Mouse (Mus musculus): ENCODE results near the gene Esrp2. TPM values are rescaled to one million over a fixed set of nuclear protein-coding genes. Genes with fewer than 3 reads are reported as not detected.
A peak's percentile ranks its signal among the peaks of the same experiment; 100 is the strongest.

Gene Esrp2
- total RNA-seq, 2 experiments from 2014 or later: not detected

DNA sequence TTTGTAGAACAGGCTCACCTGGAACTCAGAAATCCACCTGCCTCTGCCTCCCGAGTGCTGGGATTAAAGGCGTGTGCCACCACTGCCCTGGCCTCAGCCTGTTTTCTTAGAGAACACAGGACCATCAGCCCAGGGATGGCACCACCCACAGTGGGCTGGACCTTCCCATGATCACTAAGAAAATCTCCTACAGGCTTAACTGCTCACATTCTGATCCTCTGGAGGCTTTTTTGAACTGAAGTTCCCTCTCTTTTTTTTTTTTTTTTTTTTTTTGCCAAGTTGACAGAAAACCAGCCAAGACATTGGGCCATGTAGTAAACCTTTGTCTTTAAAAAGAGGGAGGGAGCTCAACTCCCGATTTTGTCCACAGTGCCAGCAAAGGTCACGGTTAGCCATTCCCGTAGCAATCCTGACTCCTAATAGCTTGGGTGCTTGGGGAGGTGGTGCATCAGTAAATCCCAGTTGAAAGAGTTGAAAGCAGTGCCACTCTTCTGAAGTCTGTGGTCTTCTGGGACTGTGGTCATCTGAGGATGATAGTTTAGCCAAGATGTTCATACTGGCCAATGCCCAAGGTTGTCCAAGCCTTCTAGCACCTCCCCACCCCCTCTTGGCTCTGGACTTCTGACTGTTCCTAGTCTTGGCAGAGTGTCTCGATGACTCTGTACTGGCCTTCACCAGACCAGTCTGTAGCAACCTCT is 11.2 kb upstream of the Esrp2 start:
- DNase-seq (ENCODE audit: low spot score): peak; percentile 81

DNA sequence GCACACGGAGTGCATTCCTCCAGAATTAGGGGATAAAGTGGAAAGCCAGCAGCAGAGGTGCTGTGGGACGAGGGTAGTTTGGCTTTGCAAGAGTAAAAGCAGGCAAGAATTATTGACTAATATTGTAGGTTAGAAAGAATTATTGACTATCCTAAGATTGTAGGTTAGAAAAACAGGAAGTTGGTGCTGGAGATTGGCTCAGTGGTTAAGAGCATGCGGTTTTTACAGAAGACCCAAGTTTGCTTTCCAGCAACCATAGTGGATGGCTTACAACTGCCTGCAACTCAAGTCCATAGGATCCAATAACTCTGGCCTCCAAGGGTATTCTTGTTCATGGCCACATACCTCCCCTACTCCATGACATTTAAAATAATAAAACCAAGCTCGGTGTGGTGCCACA is 9.2 kb upstream of the Esrp2 start:
- DNase-seq (ENCODE audit: low spot score): no peak

DNA sequence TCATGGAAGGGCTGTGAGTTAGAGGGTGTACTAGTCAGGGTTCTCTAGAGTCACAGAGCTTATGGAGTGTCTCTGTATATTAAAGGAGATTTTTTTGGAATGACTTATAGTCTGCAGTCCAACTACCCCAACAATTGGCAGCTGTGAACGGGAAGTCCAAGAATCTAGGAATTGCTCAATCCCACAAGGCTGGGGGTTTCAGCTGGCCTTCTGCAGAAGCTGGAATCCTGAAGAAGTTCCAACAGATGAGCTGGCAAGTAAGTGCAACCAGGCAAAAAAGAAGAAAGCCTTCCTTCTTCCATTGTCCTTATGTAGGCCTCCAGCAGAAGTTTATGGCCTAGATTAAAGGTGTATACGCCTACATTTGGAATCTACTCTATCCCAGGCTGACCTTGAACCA is 8.6 kb upstream of the Esrp2 start:
- DNase-seq (ENCODE audit: low spot score): peak; percentile 47

DNA sequence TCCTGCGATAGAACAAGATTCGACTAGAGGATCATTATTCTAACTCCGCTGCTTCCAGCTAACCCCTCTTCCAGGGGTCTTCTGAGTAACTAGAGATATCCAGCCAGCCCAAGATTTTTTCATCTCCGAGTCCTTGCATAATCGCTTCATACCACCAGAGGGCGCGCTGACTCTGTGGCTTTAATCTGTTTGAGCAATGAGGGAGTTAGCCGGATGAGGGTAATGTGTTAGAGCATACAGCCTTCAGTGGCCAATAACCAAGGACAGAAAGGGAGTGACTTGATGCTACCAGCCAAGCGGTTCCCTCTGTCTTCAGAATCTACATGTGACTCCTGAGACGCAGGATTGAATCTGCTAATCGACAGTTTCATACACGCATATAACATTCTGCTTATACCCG is 4.0 kb upstream of the Esrp2 start:
- peak; percentile 86 for DNase-seq (ENCODE audit: low spot score)

DNA sequence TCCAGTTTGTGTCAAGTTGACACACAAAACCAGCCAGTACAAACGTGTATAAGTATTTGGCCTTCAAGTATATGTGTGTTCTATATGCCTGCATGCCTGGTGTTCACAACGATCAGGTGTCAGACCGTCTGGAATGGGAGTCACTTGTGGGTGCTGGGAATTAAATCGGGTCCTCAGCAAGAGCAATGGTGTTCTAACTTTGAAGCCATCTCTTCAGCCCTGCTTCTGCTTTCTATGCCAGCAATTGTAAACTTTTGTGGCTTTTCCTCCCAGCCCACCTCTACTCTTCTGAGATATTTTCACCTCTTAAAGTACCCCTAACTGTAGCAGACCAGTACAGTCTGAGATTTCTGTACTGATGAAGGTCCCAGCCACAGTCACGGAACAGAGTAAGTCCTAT is 3.4 kb upstream of the Esrp2 start:
- DNase-seq (ENCODE audit: low spot score): no peak

DNA sequence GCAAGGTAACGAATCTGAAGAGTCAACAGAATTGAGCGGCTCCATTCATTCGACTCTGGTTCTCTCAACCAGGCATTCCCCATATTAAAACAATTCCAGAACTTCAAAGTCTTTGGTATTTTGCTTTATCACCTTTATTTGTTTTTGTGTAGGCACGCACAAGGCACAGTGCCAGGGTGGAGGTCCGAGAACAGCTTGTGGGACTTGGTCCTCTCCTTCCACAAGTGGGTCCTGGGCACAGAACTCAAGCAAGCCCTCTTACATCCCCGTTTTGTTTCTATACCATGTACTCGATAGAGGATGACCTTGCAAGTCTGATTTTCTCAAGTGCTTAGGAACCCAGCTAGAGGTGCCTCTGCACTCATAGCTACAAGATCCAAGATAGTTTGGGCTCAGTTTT is 1.8 kb upstream of the Esrp2 start:
- DNase-seq (ENCODE audit: low spot score): no peak

DNA sequence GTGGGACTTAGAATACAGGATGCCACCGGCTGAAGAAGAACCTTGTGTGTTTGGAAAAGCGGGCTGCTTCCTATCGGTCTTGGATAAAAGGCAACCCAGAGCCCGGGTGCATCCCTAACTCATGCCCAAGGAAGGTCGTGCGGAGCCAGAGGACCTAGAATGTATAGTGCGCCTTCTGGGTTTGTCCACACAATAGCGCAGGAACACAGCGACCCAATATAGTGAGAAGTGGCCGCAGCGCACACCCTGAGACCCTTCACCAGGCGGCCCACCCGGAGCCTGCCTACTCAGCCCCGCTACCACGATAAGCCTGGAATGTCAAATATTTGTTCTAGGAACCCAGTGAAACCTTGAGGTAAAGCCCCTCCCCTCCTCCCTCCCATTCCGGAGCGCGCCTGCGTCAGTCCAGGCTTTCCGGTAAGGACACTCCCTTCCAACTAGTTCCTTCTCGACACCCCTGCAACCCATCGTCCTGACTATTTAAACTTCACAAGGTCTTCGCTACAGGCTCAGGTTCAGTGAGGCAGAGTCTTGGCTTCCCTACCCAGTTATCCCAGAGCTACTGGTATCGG is 1.2 kb upstream of the Esrp2 start:
- DNase-seq (ENCODE audit: low spot score): peak; percentile 60

DNA sequence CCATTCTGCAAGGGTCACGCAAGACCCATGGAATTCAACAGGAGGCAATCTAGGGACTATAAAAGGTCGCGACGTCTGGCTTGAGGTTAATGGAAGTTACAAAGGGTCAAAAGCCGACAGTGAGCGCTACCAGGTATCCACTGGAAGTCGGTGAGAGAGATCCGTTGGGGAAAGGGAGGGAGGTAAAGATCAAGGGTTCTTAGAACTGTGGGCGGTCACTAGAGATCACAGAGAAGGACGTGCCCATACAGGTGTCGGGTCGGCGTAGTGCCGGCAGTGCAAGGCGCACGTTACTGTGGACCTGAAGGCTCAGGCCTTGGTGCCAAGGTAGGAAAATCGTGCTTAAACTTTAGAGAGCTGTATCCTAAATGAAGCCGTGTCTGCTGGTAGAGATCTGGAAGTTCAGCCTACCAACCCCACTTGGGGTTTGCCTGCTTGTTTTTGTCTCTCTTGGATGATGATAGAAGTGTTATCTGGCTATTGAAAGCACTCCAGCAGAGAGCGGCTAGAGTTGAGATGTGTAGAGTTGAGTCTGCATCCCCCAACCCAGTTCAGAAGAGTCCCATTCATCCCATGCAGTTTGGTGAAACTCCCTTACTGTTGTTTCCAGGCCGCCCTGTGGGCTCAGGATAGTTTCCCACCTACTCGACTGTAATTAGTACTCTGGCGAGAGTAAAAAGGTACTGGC is 588 bp upstream of the Esrp2 start:
- no peak for DNase-seq (ENCODE audit: low spot score)

DNA sequence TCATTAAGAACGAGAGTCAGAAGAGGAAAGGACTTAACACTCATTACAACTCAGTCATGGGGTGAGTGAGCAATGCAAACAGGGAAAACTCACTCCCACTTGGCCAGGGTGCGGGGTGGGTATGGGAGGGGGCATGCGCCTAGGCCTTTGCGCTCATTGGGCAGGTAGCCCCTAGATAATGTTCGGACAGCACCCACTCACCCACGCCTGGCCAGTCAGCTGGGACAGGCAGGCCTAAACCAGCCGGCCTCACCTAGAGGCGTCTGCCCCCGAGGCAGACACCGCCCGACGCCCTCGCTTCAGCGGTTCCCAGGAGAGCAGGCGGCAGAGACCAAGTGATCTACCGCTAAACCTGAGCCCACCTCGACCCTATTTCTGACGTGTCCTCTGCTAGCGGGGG is 1.1 kb downstream of the Esrp2 start:
- no peak for DNase-seq (ENCODE audit: low spot score)

DNA sequence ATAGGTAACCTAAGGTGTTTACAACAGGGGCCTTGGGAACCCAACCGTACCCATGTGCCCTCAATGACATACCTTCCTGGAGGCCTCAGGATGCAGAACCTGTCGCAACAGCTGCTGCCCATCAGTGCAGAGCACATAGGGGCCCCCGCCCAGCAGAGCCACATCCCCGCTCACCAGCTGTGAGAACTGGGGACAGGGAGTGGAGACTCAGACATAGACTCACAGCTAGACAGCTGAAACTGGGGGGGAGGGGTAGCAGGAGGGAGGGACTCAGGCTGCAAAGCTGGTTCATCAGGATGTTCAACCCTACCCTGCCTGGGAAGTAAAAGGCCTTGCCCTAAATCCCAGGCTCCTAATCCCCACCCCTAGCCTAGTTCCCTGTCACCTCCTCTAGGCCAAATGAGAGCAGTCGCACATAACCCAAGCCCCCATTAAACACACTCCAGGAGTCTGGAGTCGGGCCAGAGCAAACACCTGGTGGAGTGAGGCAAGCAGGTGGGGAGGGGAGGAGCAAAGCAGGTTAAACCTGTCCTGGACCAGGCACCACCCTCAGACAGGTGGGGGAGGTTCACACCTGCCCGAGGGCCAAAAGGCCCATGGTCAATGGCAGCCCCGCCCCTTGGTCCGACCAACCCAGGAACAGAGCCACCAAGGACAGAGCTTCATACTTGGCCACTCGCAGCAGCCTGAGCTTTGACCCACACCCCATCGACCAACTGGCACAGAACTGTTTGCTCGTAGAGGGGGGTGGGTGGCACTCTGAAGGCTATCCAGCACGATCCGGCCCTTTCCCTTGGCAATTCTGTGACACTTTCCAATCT is 1.8 kb downstream of the Esrp2 start:
- DNase-seq (ENCODE audit: low spot score): no peak

DNA sequence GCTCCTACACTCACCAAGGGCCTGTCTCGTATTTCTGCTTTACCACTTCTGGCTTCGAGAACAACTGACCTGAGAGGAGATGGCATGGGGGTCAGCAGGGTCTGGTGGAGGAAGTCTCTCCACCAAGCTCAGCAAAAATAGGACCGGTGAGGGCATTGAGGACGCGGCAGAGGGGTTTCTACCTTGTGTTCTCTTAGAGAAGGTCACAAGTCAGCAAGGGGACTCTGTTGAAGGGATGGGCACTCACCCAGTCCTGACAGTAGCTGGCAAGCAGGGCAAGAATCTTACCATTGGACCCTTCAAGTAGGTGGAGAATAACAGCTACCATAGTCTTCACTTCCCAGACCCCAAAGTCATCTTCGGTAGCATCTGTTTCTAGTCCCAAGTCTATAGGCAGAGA is 2.8 kb downstream of the Esrp2 start:
- no peak for DNase-seq (ENCODE audit: low spot score)

DNA sequence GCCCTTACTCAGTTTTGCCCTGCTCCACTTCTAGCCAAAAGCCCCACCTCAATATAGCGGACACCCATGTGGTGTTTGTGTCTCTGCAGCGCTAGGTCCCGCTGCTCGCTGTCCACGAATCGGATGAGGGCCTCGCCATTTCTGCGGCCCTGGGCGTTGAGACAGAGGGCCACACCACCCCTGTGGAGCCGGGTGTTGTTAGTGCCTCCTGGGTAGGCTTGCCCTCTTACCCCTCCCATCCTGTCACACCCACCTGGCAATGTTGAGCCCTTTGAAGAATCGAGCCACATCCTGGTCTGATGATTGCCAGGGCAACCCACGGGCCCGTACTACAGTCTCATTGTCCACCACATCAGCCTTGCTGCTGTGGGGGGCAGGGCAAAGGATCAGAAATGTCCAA is 3.2 kb downstream of the Esrp2 start:
- no peak for DNase-seq (ENCODE audit: low spot score)

DNA sequence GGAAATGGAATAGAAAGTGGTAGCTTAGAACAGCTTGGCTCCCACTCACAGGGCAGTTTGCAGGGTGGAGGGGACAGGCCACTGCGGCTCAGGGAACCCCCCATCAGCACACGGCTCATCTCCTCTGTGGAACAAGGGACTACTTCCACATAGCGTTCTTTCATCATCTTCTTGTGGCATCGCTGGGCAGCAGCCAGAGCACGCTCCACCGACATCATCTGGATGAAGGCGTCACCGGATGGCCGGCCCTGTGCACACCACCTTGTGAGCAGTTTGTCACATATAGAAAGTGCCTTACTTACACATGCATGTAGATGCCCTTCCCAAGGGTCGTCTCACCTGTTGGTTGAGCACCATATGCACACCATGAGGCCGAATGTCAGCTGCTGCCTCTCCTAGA is 4.4 kb downstream of the Esrp2 start:
- no peak for DNase-seq (ENCODE audit: low spot score)

DNA sequence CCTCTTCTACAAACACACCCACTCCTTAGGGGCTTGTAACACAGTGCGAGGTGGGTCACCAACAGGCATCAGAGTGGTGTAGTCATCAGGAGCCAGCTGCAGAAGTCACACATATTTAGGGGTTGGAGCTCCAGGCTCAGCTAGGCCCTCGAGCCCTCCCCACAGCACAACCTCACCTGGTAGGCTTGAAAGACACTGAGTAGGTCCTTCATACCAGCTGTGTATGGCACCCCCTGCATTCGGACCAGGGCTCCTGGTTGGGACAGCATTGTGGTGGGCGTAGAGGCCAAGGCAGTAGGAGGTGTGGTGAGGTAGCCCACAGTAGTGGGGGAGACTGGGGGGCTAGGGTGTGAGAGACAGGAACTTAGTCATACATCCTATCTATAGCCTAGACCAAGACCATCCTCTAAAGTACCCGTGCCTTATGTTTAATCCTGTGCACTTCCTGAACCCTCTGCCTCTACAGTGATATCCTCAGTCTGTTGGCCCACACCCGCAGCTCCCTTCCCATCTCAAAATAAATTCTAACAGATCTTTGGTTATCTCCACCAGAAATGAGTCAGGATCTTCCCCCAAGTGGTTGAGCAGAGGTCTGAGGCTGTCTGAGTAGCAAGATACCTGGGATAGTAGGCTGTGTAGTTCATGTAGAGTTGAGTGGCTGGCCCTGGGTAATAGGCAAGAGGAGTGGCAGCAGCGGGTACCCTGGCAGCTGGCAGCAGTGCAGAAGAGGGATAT is 5.1 kb downstream of the Esrp2 start:
- DNase-seq (ENCODE audit: low spot score): no peak

DNA sequence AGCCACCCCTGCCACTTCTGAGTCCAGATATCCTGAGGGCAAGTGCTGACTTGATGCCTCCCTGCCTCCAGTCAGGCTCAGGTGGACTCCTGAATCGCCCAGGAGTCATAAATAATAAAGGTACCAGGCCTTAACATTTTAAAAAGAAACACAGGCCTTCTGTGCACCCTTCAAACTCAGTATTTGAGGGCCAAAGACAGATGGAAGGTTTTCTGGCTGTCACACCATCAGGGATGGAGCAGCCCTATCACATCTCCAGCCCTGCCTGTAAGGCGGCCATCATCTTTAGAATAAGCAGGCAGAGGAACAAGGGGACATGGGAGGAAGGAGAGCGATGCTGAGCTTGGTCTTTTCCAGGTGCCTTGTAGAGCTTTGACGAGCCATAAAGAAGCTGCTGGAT is 5.8 kb downstream of the Esrp2 start:
- no peak for DNase-seq (ENCODE audit: low spot score)

DNA sequence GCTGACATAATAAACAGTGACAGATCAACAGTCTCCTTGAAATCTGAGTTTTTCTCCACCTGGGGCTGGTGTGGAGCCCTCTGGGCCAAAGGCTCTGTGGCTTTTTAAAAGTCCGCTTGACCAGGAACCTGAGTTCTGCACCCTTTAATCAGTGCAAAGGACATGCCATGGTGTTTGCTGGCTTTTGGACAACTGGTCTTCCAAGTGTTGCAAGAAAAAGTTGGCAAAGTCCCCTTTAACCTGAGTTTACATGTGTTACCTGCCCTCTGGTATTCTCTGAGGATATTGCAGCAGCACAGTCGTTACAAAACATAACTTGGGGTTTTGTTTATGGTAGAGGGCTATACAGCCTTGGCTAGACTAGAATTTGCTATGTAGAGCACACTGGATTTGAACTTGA is 6.3 kb downstream of the Esrp2 start:
- no peak for DNase-seq (ENCODE audit: low spot score)

DNA sequence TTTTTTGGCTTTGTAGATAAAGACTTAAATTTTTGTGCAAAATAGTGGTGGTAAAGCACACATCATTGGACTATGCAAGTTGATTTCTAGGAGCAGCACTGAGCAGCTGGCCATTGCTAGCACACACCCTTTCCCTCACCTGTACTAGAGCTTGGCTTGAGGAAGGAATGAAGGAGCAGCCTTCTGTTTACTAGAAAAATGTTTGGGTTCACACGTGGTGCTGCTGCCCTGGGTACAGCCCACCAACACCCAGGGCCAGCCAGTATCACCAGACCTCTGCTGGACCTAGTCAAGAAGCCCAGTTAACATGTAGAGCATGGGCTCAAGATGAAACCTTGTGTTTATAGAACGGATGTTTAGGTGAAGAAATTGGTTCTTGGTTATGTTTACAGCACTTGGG is 6.8 kb downstream of the Esrp2 start:
- DNase-seq (ENCODE audit: low spot score): no peak

DNA sequence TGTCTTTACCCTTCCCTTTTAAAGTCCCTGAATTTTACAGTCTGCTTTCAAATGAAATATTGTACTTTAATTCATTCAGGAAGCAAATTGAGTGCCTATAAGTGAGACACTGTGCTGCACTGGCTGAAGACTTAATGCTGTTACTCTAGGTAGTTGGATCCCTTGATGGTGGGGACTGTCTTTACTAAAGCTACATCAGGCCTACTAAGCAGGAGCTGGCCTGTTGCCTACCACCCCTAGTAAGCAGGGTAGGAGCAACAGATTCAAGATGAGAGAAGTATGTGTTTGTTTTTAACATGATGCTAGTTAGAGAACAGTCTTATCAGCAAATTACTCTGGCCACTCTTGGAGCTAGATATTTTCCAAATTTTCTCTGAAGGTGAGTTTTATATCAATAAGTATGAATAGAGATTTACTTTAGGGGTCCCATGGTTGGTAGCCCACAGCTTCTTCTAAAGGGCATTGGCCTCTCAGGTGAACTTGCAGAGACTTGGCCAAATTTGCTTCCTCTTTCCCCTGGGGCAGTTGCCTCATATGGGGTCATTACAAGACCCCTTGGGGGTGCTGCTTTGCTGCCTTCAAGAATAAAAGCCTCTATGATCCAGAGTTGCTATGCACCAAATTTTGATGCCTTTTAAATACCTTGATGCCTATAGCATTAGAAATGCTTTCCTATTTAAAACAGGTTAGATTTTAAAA is 7.4 kb downstream of the Esrp2 start:
- DNase-seq (ENCODE audit: low spot score): no peak

DNA sequence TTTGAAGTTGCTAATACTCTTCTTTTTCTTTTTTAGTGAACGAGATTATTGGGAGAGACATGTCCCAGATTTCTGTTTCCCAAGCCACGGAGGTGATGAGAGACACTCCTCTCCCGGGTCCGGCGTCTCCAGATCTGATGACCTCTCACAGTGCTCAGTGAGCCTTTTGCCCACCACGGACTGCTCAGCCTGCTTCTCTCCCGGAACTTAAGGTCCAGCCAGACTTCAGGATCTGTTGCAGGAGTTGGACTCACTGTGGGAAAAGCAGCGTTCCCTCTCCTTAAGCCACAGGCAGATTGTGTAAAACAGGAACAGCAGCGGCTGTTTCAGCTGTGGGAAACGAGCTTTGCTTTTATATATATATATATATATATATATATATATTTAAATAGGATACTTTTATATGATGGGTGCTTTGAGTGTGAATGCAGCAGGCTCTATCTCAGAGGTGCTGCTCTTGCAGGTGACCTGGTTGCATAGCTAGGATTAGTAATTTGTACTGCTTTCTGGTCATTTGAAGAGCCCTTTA is 8.8 kb downstream of the Esrp2 start:
- peak; percentile 31 for DNase-seq (ENCODE audit: low spot score)

DNA sequence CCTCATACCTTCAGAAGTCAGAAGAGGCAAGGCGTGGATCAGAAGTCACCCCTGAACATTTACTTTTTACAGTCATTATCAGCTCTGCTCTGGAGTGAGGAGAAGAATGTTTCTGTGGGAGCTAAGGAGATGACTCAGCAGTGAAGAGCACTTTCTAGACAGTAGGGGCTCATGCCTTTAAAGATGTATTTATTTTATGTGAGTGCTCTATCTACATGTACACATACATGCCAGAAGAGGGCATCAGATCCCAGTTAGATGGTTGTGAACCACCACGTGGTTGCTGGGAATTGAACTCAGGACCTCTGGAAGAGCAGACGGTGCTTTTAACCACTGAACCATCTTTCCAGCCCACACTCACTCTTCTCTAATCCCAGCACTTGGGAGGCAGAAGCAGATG is 9.7 kb downstream of the Esrp2 start:
- no peak for DNase-seq (ENCODE audit: low spot score)

DNA sequence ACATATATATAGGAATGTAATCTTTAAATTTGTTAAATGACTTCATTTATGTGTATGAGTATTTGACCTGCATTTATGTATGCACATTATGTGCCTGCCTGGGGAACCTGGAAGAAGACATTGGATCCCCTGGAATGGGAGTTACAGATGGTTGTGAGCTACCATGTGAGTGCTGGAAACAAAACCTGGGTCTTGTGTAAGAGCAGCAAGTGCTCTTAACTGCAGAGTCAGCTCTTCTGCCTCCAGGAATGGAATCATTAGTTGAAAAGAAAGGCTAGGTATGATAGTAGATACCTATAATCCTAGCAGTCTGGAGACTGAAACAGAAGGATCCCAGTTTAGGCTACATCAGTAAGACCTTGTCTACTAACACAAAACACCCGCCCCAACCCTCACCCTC is 10.7 kb downstream of the Esrp2 start:
- no peak for DNase-seq (ENCODE audit: low spot score)

Data from gastrocnemius, adult 18-20 months (tissue).